Mouse (Mus musculus) liver, adult 2 months (tissue): ENCODE data around the gene Tmem106a.

Source experiments
- CTCF ChIP-seq: fragments of 200-500 bp; IDR thresholded peaks from 2 replicates; pipeline ENCODE4 v1.5.1; 2011; ENCODE audit warnings: low read depth, low read length, control low read depth
- POLR2A ChIP-seq: fragments of 200-500 bp; IDR thresholded peaks from 2 replicates; pipeline ENCODE4 v1.6.1; 2011; ENCODE audit warnings: low read length, control low read depth; ENCODE audit not compliant: insufficient read depth; ENCODE audit errors: extremely low read depth

DNA sequence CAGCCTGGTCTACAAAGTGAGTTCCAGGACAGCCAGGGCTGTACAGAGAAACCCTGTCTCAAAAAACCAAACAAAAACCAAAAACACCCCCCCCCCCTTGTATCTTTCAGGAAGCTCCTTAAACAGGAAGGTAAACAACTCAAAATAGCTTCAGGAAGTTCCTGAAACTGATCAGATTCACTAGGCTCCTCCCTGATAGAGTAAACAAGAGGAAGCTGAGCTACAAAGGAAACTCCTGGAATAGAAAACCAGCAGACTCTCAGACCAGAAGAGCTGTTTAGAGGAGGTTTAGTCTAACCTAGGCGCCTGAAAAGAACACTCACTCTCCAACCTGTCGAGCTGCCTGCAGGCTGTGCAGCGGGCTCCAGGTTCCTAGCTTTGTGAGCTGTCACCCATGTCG, 57.7 kb downstream of the Tmem106a start:
- TF ChIP-seq CTCF (no peak), POLR2A (no peak)
